Mouse (Mus musculus) myocyte (in vitro differentiated cells): ENCODE results near the gene Usp12. TPM values are rescaled to one million over a fixed set of nuclear protein-coding genes. Genes with fewer than 3 reads are reported as not detected.

Experiments
- H3K27me3 ChIP-seq: one replicate; pipeline ENCODE4 v1.6.1; 2011; ENCODE audit not compliant: control insufficient read depth, insufficient read depth, insufficient read length
- H3K36me3 ChIP-seq: one replicate; pipeline ENCODE4 v1.6.1; 2011; ENCODE audit not compliant: control insufficient read depth, insufficient read depth
- H3K4me2 ChIP-seq: one replicate; pipeline ENCODE4 v1.6.1; 2011; ENCODE audit warnings: low read depth, control low read depth
- H3K4me3 ChIP-seq: one replicate; pipeline ENCODE4 v1.5.1; 2011; ENCODE audit warnings: mild to moderate bottlenecking, control low read depth, moderate library complexity
- H3K79me2 ChIP-seq: one replicate; pipeline ENCODE4 v1.6.1; 2011; ENCODE audit not compliant: control insufficient read depth, insufficient read depth
- H3ac ChIP-seq: one replicate; pipeline ENCODE4 v1.6.1; 2011; ENCODE audit not compliant: control insufficient read depth, insufficient read length
- CEBPB ChIP-seq: IDR thresholded peaks from 2 replicates; pipeline ENCODE4 v1.6.1; 2011; ENCODE audit warnings: mild to moderate bottlenecking, moderate library complexity; ENCODE audit not compliant: poor library complexity, insufficient read depth, severe bottlenecking
- E2F4 ChIP-seq: IDR thresholded peaks from one replicate; pipeline ENCODE4 v1.6.1; 2011; ENCODE audit warnings: mild to moderate bottlenecking, control low read depth, moderate library complexity; ENCODE audit not compliant: insufficient read depth
- MAX ChIP-seq: IDR thresholded peaks from one replicate; pipeline ENCODE4 v1.6.1; 2011; ENCODE audit warnings: low read depth, mild to moderate bottlenecking, control low read depth
- MYOD1 ChIP-seq, 3 experiments: IDR thresholded peaks; one replicate each; pipeline ENCODE4 v1.6.1; 2011; ENCODE audit warnings: control low read depth in 2 of 3, low read depth in 2 of 3, mild to moderate bottlenecking in 2 of 3, moderate library complexity in 1 of 3; ENCODE audit not compliant: insufficient read length in 2 of 3, control insufficient read depth in 1 of 3
- MYOG ChIP-seq, 3 experiments: IDR thresholded peaks; one replicate each; pipeline ENCODE4 v1.6.1; 2011; ENCODE audit warnings: control low read depth in 2 of 3, low read depth in 2 of 3, mild to moderate bottlenecking in 2 of 3; ENCODE audit not compliant: insufficient read length in 2 of 3, control insufficient read depth in 1 of 3, insufficient read depth in 1 of 3
- POLR2A ChIP-seq: IDR thresholded peaks from one replicate; pipeline ENCODE4 v1.6.1; 2011; ENCODE audit warnings: low read depth, mild to moderate bottlenecking, control low read depth, moderate library complexity; ENCODE audit not compliant: insufficient read length
- POLR2AphosphoS2 ChIP-seq: IDR thresholded peaks from one replicate; pipeline ENCODE4 v1.6.1; 2011; ENCODE audit warnings: low read depth, control low read depth; ENCODE audit not compliant: insufficient read length
- REST ChIP-seq: IDR thresholded peaks from one replicate; pipeline ENCODE4 v1.6.1; 2011; ENCODE audit warnings: mild to moderate bottlenecking, control low read depth, moderate library complexity; ENCODE audit not compliant: insufficient read depth, insufficient read length
- SRF ChIP-seq: IDR thresholded peaks from one replicate; pipeline ENCODE4 v1.6.1; 2011; ENCODE audit warnings: low read depth; ENCODE audit not compliant: control insufficient read depth, insufficient read length
- TCF12 ChIP-seq: IDR thresholded peaks from one replicate; pipeline ENCODE4 v1.6.1; 2011; ENCODE audit warnings: mild to moderate bottlenecking, control low read depth; ENCODE audit not compliant: poor library complexity, insufficient read depth, severe bottlenecking
- TCF3 ChIP-seq: IDR thresholded peaks from one replicate; pipeline ENCODE4 v1.6.1; 2011; ENCODE audit warnings: low read depth, control low read depth; ENCODE audit not compliant: insufficient read length
- USF1 ChIP-seq: IDR thresholded peaks from one replicate; pipeline ENCODE4 v1.6.1; 2011; ENCODE audit warnings: low read depth, mild to moderate bottlenecking, control low read depth, moderate library complexity
- polyA plus RNA-seq: library from polyadenylated mRNA; unstranded; fragments of >200 nt; fragmentation: generic; extraction: Trizol; gene quantifications from one replicate; pipeline ENCODE4 v1.2.1, GENCODE M21; 2012; ENCODE audit warnings: missing spikeins

The Usp12 gene
- polyA plus RNA-seq, 1 experiment, result 11.9 TPM

DNA sequence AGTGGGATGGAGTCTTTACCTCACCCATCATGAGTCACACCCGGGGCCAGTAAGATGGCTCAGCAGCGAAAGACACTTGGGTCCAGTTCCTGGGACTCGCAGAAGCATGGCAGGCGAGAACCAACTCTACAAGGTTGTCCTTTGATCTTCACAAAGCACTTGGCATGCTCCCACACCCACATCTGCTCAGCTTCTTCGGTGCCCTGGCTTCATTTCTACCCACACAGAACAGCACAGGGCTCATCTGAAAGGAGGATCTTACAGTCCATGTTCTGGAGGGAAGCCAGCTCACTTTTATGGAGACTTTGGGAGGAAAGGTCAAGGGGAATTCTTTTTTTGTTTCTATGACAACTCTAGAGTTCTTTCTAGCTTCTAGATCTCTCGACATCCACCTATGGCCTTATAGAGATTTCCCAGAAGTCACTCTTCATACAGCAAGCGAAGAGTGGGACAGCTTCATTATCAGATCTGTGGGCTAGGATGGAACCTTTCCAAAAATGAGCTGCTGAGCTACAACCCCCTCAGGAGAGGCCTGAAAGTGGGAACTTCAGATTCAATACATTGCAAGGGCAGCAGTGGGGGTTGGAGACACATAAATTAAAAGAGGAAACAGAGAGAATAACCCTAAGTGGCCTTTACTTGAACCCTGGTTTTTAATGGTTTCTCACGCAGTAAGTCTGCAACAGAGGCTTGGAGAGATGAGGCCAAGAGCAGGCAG lies 24.3 kb upstream of the Usp12 start:
- no peak overlapping the region for H3ac ChIP-seq
- no peak overlapping the region for H3K4me2 ChIP-seq
- H3K36me3 ChIP-seq, result no peaks in the 10 kb centered on the region
- H3K4me3 ChIP-seq, result no peak overlapping the region
- no peak for TF ChIP-seq MAX
- no peak for TF ChIP-seq MYOG (IDR thresholded peaks at IDR 0.05; ENCODE audit: control insufficient read depth in 1 of 3, insufficient read depth in 1 of 3, insufficient read length in 2 of 3, low read depth in 2 of 3)
- TF ChIP-seq TCF3, result no peak
- TF ChIP-seq SRF, result no peak
- no peak for TF ChIP-seq USF1
- TF ChIP-seq POLR2A, result no peak
- no peak for TF ChIP-seq CEBPB
- no peak for TF ChIP-seq TCF12
- TF ChIP-seq E2F4, result no peak
- TF ChIP-seq MYOD1 (IDR thresholded peaks at IDR 0.05; ENCODE audit: control insufficient read depth in 1 of 3, insufficient read length in 2 of 3, low read depth in 2 of 3), result no peak
- TF ChIP-seq REST, result no peak
- no peaks in the 10 kb centered on the region for H3K27me3 ChIP-seq
- H3K79me2 ChIP-seq, result no peaks in the 10 kb centered on the region

DNA sequence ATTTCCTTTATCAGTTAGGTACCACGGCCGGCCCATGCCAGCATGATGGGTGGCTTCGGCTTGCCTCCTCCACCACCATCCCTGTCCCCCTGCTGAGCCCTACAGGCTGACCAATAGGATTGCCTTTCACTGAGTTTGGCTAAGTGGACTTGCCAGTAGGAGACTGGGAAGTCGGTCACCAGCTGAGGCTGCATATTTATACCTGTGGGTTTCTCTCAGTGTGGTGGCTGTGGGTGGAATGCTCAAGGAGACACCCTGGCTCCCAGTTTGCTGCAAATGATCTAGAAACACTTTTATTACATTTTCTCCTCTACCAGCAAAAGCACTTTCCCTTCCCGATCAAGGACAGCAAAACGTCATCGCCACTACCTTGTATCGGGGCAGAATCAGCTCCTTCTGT lies 22.8 kb upstream of the Usp12 start:
- no peak for TF ChIP-seq E2F4
- no peak for TF ChIP-seq POLR2A
- no peak for TF ChIP-seq POLR2AphosphoS2
- TF ChIP-seq SRF, result no peak
- TF ChIP-seq USF1, result no peak
- no peak for TF ChIP-seq TCF12
- no peak for TF ChIP-seq MYOG (IDR thresholded peaks at IDR 0.05; ENCODE audit: control insufficient read depth in 1 of 3, insufficient read depth in 1 of 3, insufficient read length in 2 of 3, low read depth in 2 of 3)
- TF ChIP-seq CEBPB, result no peak
- TF ChIP-seq MAX, result no peak
- TF ChIP-seq TCF3, result no peak
- no peak for TF ChIP-seq MYOD1 (IDR thresholded peaks at IDR 0.05; ENCODE audit: control insufficient read depth in 1 of 3, insufficient read length in 2 of 3, low read depth in 2 of 3)
- TF ChIP-seq REST, result no peak
- no peaks in the 10 kb centered on the region for H3K27me3 ChIP-seq

DNA sequence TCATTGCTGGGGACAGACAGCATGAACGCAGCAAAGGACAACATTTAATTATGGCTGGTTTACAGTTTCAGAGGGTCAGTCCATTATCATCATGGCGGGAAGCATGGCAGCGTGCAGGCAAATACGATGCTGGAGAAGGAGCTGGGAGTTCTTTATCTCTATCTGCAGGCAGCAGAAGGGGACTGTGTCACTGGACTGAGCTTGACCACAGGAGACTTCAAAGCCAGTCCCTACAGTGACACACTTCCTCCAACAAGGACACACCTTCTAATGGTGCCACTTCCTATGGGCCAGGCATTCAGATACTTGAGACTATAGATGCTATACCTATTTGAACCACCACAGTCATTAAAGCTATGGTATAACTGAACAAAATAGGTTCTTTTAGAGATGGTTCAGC lies 20.6 kb upstream of the Usp12 start:
- no peaks in the 10 kb centered on the region for H3K27me3 ChIP-seq
- no peak overlapping the region for H3K4me2 ChIP-seq
- H3K4me3 ChIP-seq, result no peak overlapping the region
- TF ChIP-seq CEBPB (no peak), TCF3 (no peak), TCF12 (no peak), MYOD1 (IDR thresholded peaks at IDR 0.05; ENCODE audit: control insufficient read depth in 1 of 3, insufficient read length in 2 of 3, low read depth in 2 of 3) (no peak), SRF (no peak), MAX (no peak), REST (no peak), MYOG (IDR thresholded peaks at IDR 0.05; ENCODE audit: control insufficient read depth in 1 of 3, insufficient read depth in 1 of 3, insufficient read length in 2 of 3, low read depth in 2 of 3) (no peak), POLR2AphosphoS2 (no peak), USF1 (no peak)
- H3K36me3 ChIP-seq, result no peaks in the 10 kb centered on the region
- no peaks in the 10 kb centered on the region for H3K79me2 ChIP-seq
- no peak overlapping the region for H3ac ChIP-seq

More for the DNA sequence above, 22.8 kb upstream of the Usp12 start:
- H3K4me3 ChIP-seq, result no peak overlapping the region
- H3K4me2 ChIP-seq, result no peak overlapping the region
- no peak overlapping the region for H3ac ChIP-seq
- no peaks in the 10 kb centered on the region for H3K36me3 ChIP-seq
- H3K79me2 ChIP-seq, result no peaks in the 10 kb centered on the region

DNA sequence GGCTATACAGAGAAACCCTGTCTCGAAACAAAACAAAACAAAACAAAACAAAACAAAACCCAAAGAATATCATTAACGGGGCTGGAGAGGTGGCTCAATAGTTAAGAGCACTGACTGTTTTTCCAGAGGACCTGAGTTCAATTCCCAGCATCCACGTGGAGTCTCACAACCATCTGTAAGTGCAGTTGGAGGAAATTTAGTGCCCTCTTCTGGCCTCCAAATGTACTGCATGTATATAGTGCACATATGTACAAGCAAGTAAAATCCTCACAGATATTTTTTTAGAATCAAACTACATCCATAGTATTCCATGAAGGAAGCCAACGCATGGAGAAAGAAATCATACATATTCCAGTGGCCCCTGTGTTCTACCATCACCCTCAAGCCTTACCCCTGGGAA lies 18.6 kb upstream of the Usp12 start:
- Histone ChIP-seq H3K27me3 (no peaks in the 10 kb centered on the region), H3K4me3 (no peak overlapping the region), H3K36me3 (no peaks in the 10 kb centered on the region), H3K4me2 (no peak overlapping the region), H3K79me2 (no peaks in the 10 kb centered on the region), H3ac (no peak overlapping the region)
- TF ChIP-seq MYOD1 (IDR thresholded peaks at IDR 0.05; ENCODE audit: control insufficient read depth in 1 of 3, insufficient read length in 2 of 3, low read depth in 2 of 3) (no peak), MAX (no peak)

DNA sequence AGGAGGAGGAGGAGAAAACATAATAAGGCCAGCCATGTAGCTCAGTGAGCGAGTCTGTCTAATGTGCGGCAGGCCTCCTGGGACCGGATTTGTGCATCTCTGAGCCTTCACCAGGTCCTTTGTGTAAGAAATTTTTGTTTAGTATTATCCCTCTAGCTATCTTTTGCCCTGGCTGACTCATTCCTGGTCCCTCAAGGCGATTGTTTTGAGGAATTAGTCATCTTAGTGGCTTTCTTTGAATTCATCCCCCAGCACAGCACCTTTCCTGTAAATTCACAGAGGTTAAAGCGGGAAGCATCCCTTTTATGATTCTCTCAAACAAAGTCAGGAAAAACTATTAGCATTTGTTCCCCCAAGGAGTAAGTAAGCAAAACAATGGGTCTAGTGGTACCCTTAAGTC lies 18.1 kb upstream of the Usp12 start:
- Histone ChIP-seq H3K79me2 (no peaks in the 10 kb centered on the region), H3K4me3 (no peak overlapping the region), H3ac (no peak overlapping the region), H3K36me3 (no peaks in the 10 kb centered on the region), H3K4me2 (no peak overlapping the region), H3K27me3 (no peaks in the 10 kb centered on the region)
- TF ChIP-seq CEBPB (no peak), POLR2AphosphoS2 (no peak), E2F4 (no peak), MAX (no peak), USF1 (no peak), MYOD1 (IDR thresholded peaks at IDR 0.05; ENCODE audit: control insufficient read depth in 1 of 3, insufficient read length in 2 of 3, low read depth in 2 of 3) (no peak), MYOG (IDR thresholded peaks at IDR 0.05; ENCODE audit: control insufficient read depth in 1 of 3, insufficient read depth in 1 of 3, insufficient read length in 2 of 3, low read depth in 2 of 3) (no peak), POLR2A (no peak), SRF (no peak), TCF3 (no peak), TCF12 (no peak), REST (no peak)
